Mouse (Mus musculus): Measurements from ENCODE around the gene Usp13. TPM values are rescaled to one million over a fixed set of nuclear protein-coding genes. Genes with fewer than 3 reads are reported as not detected.
A peak's percentile ranks its signal among the peaks of the same experiment; 100 is the strongest.

Usp13 gene
- polyA plus RNA-seq, 1 experiment from 2014 or later = 4.6 TPM

DNA sequence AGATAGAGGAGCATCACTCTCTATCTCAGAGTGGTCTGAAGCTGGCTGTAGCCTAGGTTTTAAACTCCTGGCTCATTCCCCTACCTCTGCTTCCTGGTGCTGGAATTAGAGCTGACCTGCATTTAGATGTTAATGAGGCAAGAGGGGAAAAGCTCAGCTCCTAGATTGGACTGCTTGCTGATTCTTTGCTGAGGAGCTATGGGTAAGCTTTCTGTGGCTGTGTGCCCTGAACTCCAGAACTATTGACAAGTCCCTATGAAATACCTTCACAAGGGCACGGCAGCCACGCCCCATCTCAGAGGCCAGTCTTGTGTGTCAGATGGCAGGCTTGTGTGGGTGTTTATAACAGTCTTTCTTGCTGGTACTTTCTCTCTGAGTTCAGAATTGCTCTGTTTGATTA lies 16.5 kb downstream of the Usp13 start:
- Histone ChIP-seq H3K4me2 (ENCODE audit: low read length) (no peak overlapping the region), H3K4me1 (replicated peaks; ENCODE audit: control insufficient read depth, insufficient read depth, low read length) (no peaks in the 10 kb centered on the region), H3K36me3 (ENCODE audit: control insufficient read depth, insufficient read depth, low read length) (0 out of 2 replicates have a peak, but pooled peaks cover 3% of the 10 kb centered on the region), H3K27ac (ENCODE audit: low read depth) (no peak overlapping the region), H3K4me3 (ENCODE audit: low read depth, low read length) (no peak overlapping the region), H3K27me3 (replicated peaks; ENCODE audit: control insufficient read depth, insufficient read depth, low read length) (no peaks in the 10 kb centered on the region), H3K9ac (ENCODE audit: low read length) (no peak overlapping the region), H3K9me3 (ENCODE audit: control insufficient read depth, low read length) (no peaks in the 10 kb centered on the region)
- WGBS = 49% methylated on average over 2 of the region's 2 CpGs
- ATAC-seq (replicated peaks; ENCODE audit: low FRiP score, low TSS enrichment, low read depth) (no peak), DNase-seq (ENCODE audit: low spot score) (no peak)

DNA sequence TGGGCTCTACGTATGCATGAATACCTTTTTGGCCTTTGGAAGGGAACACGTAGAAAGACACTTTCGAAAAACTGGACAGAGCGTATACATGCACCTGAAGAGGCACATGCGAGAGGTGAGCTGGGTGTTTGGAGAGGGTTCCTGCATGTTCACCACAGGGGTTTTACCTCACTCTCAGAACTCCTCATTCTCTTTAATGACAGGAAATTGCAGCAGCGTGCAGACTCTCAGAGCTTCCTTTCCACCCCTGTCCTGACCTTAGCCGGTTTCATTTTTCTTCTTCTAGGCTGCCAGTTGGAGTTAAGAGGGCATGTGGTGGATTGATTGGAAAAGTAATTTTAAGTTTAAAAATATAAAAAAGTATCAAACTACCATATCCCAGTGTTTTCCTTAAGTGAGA lies 20.5 kb downstream of the Usp13 start:
- H3K36me3 ChIP-seq (ENCODE audit: control insufficient read depth, insufficient read depth, low read length) = 0 out of 2 replicates have a peak, but pooled peaks cover 3% of the 10 kb centered on the region
- H3K27ac ChIP-seq (ENCODE audit: low read depth) = no peak overlapping the region
- H3K27me3 ChIP-seq (replicated peaks; ENCODE audit: control insufficient read depth, insufficient read depth, low read length) = no peaks in the 10 kb centered on the region
- WGBS = 90% methylated on average over 7 of the region's 7 CpGs
- no peak overlapping the region for H3K4me2 ChIP-seq (ENCODE audit: low read length)
- DNase-seq (ENCODE audit: low spot score) (no peak), ATAC-seq (replicated peaks; ENCODE audit: low FRiP score, low TSS enrichment, low read depth) (no peak)
- no peak overlapping the region for H3K4me3 ChIP-seq (ENCODE audit: low read depth, low read length)
- no peak overlapping the region for H3K9ac ChIP-seq (ENCODE audit: low read length)
- H3K4me1 ChIP-seq (replicated peaks; ENCODE audit: control insufficient read depth, insufficient read depth, low read length) = no peaks in the 10 kb centered on the region
- no peaks in the 10 kb centered on the region for H3K9me3 ChIP-seq (ENCODE audit: control insufficient read depth, low read length)

DNA sequence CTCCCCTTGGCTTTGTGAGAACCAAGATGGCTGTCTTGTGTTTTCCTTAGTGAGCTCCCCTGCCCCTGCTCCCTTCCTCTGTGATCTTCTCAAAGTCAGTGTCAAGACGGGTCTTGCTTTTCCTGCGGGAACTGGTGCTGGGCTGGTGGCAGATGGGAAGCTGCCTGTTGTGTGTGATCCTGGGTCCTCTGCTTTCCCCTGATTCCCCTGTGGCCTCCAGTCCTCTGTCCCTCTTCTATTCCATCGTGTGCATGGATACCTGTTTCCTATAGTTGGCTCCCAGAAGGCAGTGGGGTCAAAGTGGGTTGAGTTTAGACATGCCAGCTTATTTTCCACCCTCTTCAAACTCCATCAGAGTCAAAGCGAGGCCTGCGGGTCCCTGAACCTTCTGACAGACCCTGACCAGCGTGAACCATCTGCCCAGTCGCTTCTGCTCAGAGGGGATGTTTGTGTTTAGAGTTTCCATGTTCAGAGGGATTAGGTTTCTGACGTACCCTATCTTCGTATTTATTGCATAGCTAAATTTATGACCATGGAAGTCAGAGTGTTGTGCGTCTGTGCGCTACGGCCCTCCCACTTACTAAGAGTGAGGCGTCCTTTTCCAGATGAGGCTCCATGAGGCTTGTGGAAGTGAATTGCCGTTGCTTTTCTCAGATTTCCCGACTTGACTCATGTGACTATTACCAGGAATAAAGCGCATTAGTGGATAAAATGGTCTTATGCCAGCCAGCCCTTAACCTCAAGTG lies 39.2 kb downstream of the Usp13 start:
- Histone ChIP-seq H3K4me2 (ENCODE audit: low read length) (no peak overlapping the region), H3K9ac (ENCODE audit: low read length) (no peak overlapping the region), H3K27ac (ENCODE audit: low read depth) (no peak overlapping the region), H3K36me3 (ENCODE audit: control insufficient read depth, insufficient read depth, low read length) (no peaks in the 10 kb centered on the region), H3K4me3 (ENCODE audit: low read depth, low read length) (no peak overlapping the region), H3K27me3 (replicated peaks; ENCODE audit: control insufficient read depth, insufficient read depth, low read length) (no peaks in the 10 kb centered on the region), H3K9me3 (ENCODE audit: control insufficient read depth, low read length) (no peaks in the 10 kb centered on the region), H3K4me1 (replicated peaks; ENCODE audit: control insufficient read depth, insufficient read depth, low read length) (no peaks in the 10 kb centered on the region)
- ATAC-seq (replicated peaks; ENCODE audit: low FRiP score, low TSS enrichment, low read depth) = no peak
- DNase-seq (ENCODE audit: low spot score) = no peak
- whole genome bisulfite sequencing = 52% methylated on average over 16 of the region's 16 CpGs

DNA sequence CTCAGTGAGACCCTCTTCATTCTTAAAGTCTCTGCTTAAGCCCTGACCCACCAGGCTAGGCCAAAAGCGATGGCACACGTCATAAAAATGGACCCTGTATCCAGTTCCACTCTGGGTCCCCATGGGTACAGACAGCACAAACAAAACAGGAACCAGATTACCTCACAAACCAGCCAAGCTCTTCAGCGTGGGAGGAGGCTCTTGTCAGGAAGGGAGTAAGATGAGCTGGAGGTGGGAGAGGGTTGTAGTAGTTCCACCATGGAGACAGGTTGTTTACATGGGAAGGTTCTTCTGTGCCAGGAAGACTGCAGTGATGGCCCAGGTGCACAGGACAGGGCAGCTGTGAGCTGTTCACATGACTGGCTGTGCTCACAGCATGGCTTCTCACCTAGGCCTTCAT lies 53.7 kb downstream of the Usp13 start:
- ATAC-seq (replicated peaks; ENCODE audit: low FRiP score, low TSS enrichment, low read depth) = no peak
- DNase-seq (ENCODE audit: low spot score) = no peak

DNA sequence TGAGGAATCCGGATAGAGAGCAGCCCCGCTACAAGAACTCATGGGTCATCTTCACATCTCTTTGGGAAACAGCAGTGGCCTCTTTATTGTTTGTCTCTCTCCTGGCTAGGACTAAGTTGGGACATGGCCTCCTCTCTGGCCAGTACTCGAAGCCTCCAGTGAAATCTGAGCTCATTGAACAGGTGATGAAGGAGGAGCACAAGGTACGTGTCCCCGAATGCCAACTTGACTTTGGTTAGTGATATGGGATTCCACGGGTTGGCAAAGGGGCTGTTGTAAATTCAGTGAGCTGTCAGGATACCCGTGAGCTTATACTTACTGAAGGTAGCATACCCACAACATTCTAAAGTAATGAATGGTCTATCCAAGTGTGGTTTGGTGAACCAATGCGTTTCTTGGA lies 69.0 kb downstream of the Usp13 start:
- Histone ChIP-seq H3K4me1 (replicated peaks; ENCODE audit: control insufficient read depth, insufficient read depth, low read length) (no peaks in the 10 kb centered on the region), H3K4me2 (ENCODE audit: low read length) (no peak overlapping the region), H3K9ac (ENCODE audit: low read length) (no peak overlapping the region), H3K27ac (ENCODE audit: low read depth) (no peak overlapping the region), H3K9me3 (ENCODE audit: control insufficient read depth, low read length) (no peaks in the 10 kb centered on the region), H3K27me3 (replicated peaks; ENCODE audit: control insufficient read depth, insufficient read depth, low read length) (no peaks in the 10 kb centered on the region), H3K4me3 (ENCODE audit: low read depth, low read length) (no peak overlapping the region), H3K36me3 (ENCODE audit: control insufficient read depth, insufficient read depth, low read length) (no peaks in the 10 kb centered on the region; the same call in 1 of the 2 replicates)
- 86% methylated on average over 8 of the region's 8 CpGs for WGBS
- no peak for DNase-seq (ENCODE audit: low spot score)
- no peak for ATAC-seq (replicated peaks; ENCODE audit: low FRiP score, low TSS enrichment, low read depth)

More for the DNA sequence above, 53.7 kb downstream of the Usp13 start:
- 84% methylated on average over 3 of the region's 3 CpGs for WGBS
- Histone ChIP-seq H3K4me1 (replicated peaks; ENCODE audit: control insufficient read depth, insufficient read depth, low read length) (no peaks in the 10 kb centered on the region), H3K9me3 (ENCODE audit: control insufficient read depth, low read length) (no peaks in the 10 kb centered on the region), H3K27ac (ENCODE audit: low read depth) (no peak overlapping the region), H3K27me3 (replicated peaks; ENCODE audit: control insufficient read depth, insufficient read depth, low read length) (no peaks in the 10 kb centered on the region), H3K36me3 (ENCODE audit: control insufficient read depth, insufficient read depth, low read length) (no peaks in the 10 kb centered on the region), H3K4me2 (ENCODE audit: low read length) (no peak overlapping the region), H3K9ac (ENCODE audit: low read length) (no peak overlapping the region), H3K4me3 (ENCODE audit: low read depth, low read length) (no peak overlapping the region)

DNA sequence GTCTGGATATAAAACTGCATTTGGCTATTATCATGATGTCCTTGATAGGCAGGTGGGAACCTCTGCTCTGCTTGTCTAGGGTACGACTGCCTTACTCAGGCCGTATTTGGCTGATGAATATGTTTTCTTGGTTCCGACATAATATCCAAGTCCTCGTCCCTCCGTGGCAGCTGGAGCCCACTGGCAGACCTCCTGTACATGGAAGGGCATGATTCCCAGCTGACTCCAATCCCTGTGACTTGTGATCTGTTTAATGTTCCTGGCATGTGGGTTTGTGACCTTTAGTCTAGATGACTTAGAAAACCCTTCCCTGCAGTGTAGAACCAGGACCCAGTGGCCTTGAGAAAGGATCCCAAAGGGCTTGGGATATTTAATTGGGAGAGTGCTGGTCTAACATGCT lies 71.5 kb downstream of the Usp13 start:
- ATAC-seq (replicated peaks; ENCODE audit: low FRiP score, low TSS enrichment, low read depth) (no peak), DNase-seq (ENCODE audit: low spot score) (no peak)
- no peaks in the 10 kb centered on the region for H3K27me3 ChIP-seq (replicated peaks; ENCODE audit: control insufficient read depth, insufficient read depth, low read length)
- no peak overlapping the region for H3K4me2 ChIP-seq (ENCODE audit: low read length)
- H3K27ac ChIP-seq (ENCODE audit: low read depth) = no peak overlapping the region
- no peak overlapping the region for H3K9ac ChIP-seq (ENCODE audit: low read length)
- WGBS = 90% methylated on average over 5 of the region's 5 CpGs
- no peak overlapping the region for H3K4me3 ChIP-seq (ENCODE audit: low read depth, low read length)
- H3K36me3 ChIP-seq (ENCODE audit: control insufficient read depth, insufficient read depth, low read length) = no peaks in the 10 kb centered on the region
- H3K4me1 ChIP-seq (replicated peaks; ENCODE audit: control insufficient read depth, insufficient read depth, low read length) = no peaks in the 10 kb centered on the region
- no peaks in the 10 kb centered on the region for H3K9me3 ChIP-seq (ENCODE audit: control insufficient read depth, low read length)

DNA sequence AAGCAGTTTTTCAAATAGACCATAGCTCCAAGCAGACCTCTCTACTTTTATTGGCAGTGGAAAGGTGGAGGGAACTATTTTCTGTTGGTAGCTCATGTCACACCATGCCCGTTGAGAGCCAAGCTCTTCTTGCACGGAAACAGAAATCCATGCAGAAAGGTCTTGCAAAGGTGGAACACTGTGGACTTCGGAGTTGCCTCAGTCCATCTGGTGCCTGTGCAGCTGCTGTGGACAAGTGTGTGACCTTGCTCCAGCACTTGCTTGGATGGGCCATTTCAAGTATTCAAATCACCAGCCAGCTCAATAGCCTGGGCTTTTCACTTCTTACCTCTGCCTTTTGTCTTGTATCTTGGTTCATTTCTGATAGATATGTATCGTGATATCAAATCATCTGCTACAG lies 72.8 kb downstream of the Usp13 start:
- Histone ChIP-seq H3K4me2 (ENCODE audit: low read length) (no peak overlapping the region), H3K27me3 (replicated peaks; ENCODE audit: control insufficient read depth, insufficient read depth, low read length) (no peaks in the 10 kb centered on the region), H3K4me3 (ENCODE audit: low read depth, low read length) (no peak overlapping the region), H3K4me1 (replicated peaks; ENCODE audit: control insufficient read depth, insufficient read depth, low read length) (no peaks in the 10 kb centered on the region), H3K9me3 (ENCODE audit: control insufficient read depth, low read length) (no peaks in the 10 kb centered on the region), H3K9ac (ENCODE audit: low read length) (no peak overlapping the region), H3K27ac (ENCODE audit: low read depth) (no peak overlapping the region), H3K36me3 (ENCODE audit: control insufficient read depth, insufficient read depth, low read length) (peaks cover 7% of the 10 kb centered on the region; the same call in 1 of the 2 replicates)
- 93% methylated on average over 4 of the region's 4 CpGs for WGBS
- DNase-seq (ENCODE audit: low spot score) = no peak
- no peak for ATAC-seq (replicated peaks; ENCODE audit: low FRiP score, low TSS enrichment, low read depth)

DNA sequence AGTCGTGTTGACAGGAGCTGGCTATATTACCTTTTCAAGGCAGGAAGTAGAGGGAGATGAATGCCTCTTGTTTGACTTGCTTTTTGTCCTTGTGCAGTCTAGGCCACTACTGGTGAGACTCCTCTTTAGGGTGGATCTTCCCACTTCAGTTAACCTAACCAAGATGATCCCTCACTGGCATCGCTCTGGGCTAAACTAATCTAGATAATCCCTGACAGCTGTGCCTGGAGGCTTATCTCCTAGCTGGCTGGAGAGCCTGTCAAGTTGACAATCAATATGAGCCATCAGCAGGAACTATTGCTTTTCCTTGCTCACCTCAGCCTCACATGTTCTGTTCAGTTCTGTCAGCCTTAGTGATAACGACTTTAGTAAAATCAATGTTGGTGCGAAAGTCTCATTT lies 86.1 kb downstream of the Usp13 start:
- Histone ChIP-seq H3K27ac (ENCODE audit: low read depth) (no peak overlapping the region), H3K4me1 (replicated peaks; ENCODE audit: control insufficient read depth, insufficient read depth, low read length) (no peaks in the 10 kb centered on the region), H3K4me2 (ENCODE audit: low read length) (no peak overlapping the region), H3K9me3 (ENCODE audit: control insufficient read depth, low read length) (no peaks in the 10 kb centered on the region), H3K36me3 (ENCODE audit: control insufficient read depth, insufficient read depth, low read length) (no peaks in the 10 kb centered on the region; the same call in 1 of the 2 replicates), H3K4me3 (ENCODE audit: low read depth, low read length) (no peak overlapping the region), H3K9ac (ENCODE audit: low read length) (no peak overlapping the region), H3K27me3 (replicated peaks; ENCODE audit: control insufficient read depth, insufficient read depth, low read length) (no peaks in the 10 kb centered on the region)
- DNase-seq (ENCODE audit: low spot score) (no peak), ATAC-seq (replicated peaks; ENCODE audit: low FRiP score, low TSS enrichment, low read depth) (no peak)
- WGBS = 59% methylated on average over 4 of the region's 4 CpGs

DNA sequence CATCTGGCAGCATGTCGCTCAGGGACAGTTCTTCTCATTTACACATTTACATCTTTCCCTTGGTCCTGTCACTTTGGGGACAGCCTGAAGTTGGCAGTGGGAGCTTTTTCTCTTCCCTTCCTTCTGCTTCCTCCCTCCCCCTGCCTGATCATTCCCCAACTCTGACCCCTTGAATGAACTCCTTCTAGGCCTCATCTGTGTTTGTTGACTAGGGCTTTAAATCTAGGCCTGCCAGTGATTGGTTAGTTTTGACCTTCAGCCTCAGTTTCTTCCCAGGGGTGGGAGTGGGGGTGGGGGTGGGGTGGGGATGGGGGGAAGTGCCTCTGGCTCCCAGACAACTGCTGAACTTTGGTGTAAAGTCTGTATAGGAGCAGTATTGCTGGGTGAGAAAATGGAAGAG lies 87.3 kb downstream of the Usp13 start:
- no peak for DNase-seq (ENCODE audit: low spot score)
- H3K36me3 ChIP-seq (ENCODE audit: control insufficient read depth, insufficient read depth, low read length) = no peaks in the 10 kb centered on the region; the same call in 1 of the 2 replicates
- no peak overlapping the region for H3K27ac ChIP-seq (ENCODE audit: low read depth)
- no peak overlapping the region for H3K4me2 ChIP-seq (ENCODE audit: low read length)
- no peak overlapping the region for H3K9ac ChIP-seq (ENCODE audit: low read length)
- H3K9me3 ChIP-seq (ENCODE audit: control insufficient read depth, low read length) = no peaks in the 10 kb centered on the region
- no peak overlapping the region for H3K4me3 ChIP-seq (ENCODE audit: low read depth, low read length)
- H3K27me3 ChIP-seq (replicated peaks; ENCODE audit: control insufficient read depth, insufficient read depth, low read length) = no peaks in the 10 kb centered on the region
- H3K4me1 ChIP-seq (replicated peaks; ENCODE audit: control insufficient read depth, insufficient read depth, low read length) = no peaks in the 10 kb centered on the region
- WGBS = 73% methylated on average over 1 of the region's 1 CpGs
- ATAC-seq (replicated peaks; ENCODE audit: low FRiP score, low TSS enrichment, low read depth) = 0 out of 2 replicates have a peak, but pooled peaks have one; percentile 8
